Mouse (Mus musculus) hindbrain, embryonic 16.5 days (tissue): ENCODE measurements around the gene Dhx34. TPM values are rescaled to one million over a fixed set of nuclear protein-coding genes. Genes with fewer than 3 reads are reported as not detected.
"Not testable (repeated sequence)": the region's sequence is repeated elsewhere in the genome, so short reads cannot be mapped to it uniquely, and the experiment has no call there.

Experiments used
- ATAC-seq: fragments of 200-750 bp; cut with Nextera tagmentation; 2 replicates; pipeline ENCODE4 v1.8.0; 2017; ENCODE audit warnings: moderate TSS enrichment, moderate library complexity
- H3K27ac ChIP-seq: fragments of 300-500 bp; sonication (generic); 2 replicates; pipeline ENCODE4 v1.5.1; 2014; ENCODE audit warnings: low read depth, mild to moderate bottlenecking, control low read depth, low read length, moderate library complexity
- H3K27me3 ChIP-seq: fragments of 300-500 bp; sonication (generic); replicated peaks from 2 replicates; pipeline ENCODE4 v1.6.1; 2014; ENCODE audit warnings: low read length; ENCODE audit not compliant: control insufficient read depth, insufficient read depth
- H3K36me3 ChIP-seq: fragments of 300-500 bp; sonication (generic); 2 replicates; pipeline ENCODE4 v1.6.1; 2014; ENCODE audit warnings: mild to moderate bottlenecking, low read length, moderate library complexity, mixed read lengths; ENCODE audit not compliant: control insufficient read depth, insufficient read depth
- H3K4me1 ChIP-seq: fragments of 300-500 bp; sonication (generic); 2 replicates; pipeline ENCODE4 v1.6.1; 2014; ENCODE audit warnings: low read depth, low read length; ENCODE audit not compliant: control insufficient read depth, insufficient read depth
- H3K4me2 ChIP-seq: fragments of 300-500 bp; sonication (generic); 2 replicates; pipeline ENCODE4 v1.6.1; 2014; ENCODE audit warnings: mild to moderate bottlenecking, low read length, control low read depth, moderate library complexity
- H3K4me3 ChIP-seq: fragments of 300-500 bp; sonication (generic); 2 replicates; pipeline ENCODE4 v1.5.1; 2014; ENCODE audit warnings: mild to moderate bottlenecking, low read length, control low read depth, moderate library complexity
- H3K9ac ChIP-seq: fragments of 300-500 bp; sonication (generic); 2 replicates; pipeline ENCODE4 v1.6.1; 2014; ENCODE audit warnings: low read depth, mild to moderate bottlenecking, control low read depth, low read length, moderate library complexity
- H3K9me3 ChIP-seq: fragments of 300-500 bp; sonication (generic); 2 replicates; pipeline ENCODE4 v1.6.1; 2014; ENCODE audit warnings: mild to moderate bottlenecking, low read length, moderate library complexity; ENCODE audit not compliant: control insufficient read depth
- WGBS: fragments of 180-500 bp; shearing (Covaris S2); extraction: QIAGEN DNeasy Blood & Tissue Kit; methylation state at CpG from one replicate; pipeline ENCODE4 v1.1.7; 2014; 5-methylcytosine and 5-hydroxymethylcytosine counted together
- polyA plus RNA-seq: library from polyadenylated mRNA; unstranded; fragments of >200 nt; fragmentation: Nextera tagmentation; extraction: Ambion mirVana; gene quantifications from 2 replicates; pipeline ENCODE4 v1.2.1, GENCODE M21; 2015

Gene Dhx34
- polyA plus RNA-seq, 1 experiment from 2014 or later = 9.6 TPM

DNA sequence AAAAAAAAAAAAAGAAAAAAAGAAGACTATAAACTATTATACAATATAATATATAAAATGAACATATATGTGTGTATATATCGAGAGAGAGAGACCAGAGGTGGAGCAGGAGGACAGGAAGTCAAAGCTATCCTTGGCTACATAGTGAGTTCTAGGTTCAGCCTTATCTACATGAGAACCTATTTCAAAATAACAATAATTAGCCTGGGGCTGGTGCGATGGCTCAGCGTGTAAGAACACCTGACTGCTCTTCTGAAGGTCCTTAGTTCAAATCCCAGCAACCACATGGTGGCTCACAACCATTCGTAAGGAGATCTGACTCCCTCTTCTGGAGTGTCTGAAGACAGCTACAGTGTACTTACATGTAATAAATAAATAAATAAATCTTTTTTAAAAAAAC, 34.1 kb upstream of the Dhx34 start:
- H3K27ac ChIP-seq, H3K4me2 ChIP-seq, H3K9me3 ChIP-seq, ATAC-seq, H3K36me3 ChIP-seq, H3K27me3 ChIP-seq, H3K9ac ChIP-seq, H3K4me3 ChIP-seq, H3K4me1 ChIP-seq: not testable (repeated sequence)
- 78% methylated on average over 4 of the region's 4 CpGs for WGBS

GRCm38 (mm10) chr7:16254195-16254594, 32.4 kb upstream of the Dhx34 start:
- WGBS = 66% methylated on average over 4 of the region's 4 CpGs

DNA sequence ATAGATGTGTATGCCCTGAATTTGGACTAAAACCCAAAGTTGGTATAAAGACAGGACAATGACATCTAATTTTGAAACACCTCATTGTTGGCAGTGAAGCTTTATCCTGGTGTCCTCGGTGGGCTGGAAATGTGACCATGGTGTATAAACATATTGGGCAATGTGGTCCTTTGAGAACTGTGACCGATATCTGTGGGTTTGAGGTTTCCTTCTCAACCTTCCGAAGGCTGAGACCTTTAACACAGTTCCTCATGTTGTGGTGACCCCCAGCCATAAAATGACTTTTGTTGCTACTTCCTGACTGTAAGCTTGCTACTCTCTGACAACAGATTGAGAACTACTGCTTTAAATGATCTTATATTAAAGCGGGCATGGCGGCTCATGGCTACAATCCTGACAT, 28.9 kb upstream of the Dhx34 start:
- no peaks in the 10 kb centered on the region for H3K27me3 ChIP-seq
- no peak for ATAC-seq
- H3K4me2 ChIP-seq = no peak overlapping the region
- H3K4me1 ChIP-seq = no peaks in the 10 kb centered on the region
- WGBS = 91% methylated on average over 5 of the region's 5 CpGs
- H3K4me3 ChIP-seq = no peak overlapping the region
- H3K9me3 ChIP-seq = no peaks in the 10 kb centered on the region
- no peak overlapping the region for H3K27ac ChIP-seq
- no peaks in the 10 kb centered on the region for H3K36me3 ChIP-seq
- H3K9ac ChIP-seq = no peak overlapping the region

More at GRCm38 (mm10) chr7:16254195-16254594, 32.4 kb upstream of the Dhx34 start:
- Histone ChIP-seq H3K36me3 (no peaks in the 10 kb centered on the region), H3K4me1 (no peaks in the 10 kb centered on the region), H3K4me2 (no peak overlapping the region), H3K9me3 (no peaks in the 10 kb centered on the region), H3K27ac (no peak overlapping the region), H3K27me3 (no peaks in the 10 kb centered on the region), H3K4me3 (no peak overlapping the region), H3K9ac (no peak overlapping the region)
- no peak for ATAC-seq

- no peak for ATAC-seq
- H3K27ac ChIP-seq = no peak overlapping the region
- H3K9me3 ChIP-seq = no peaks in the 10 kb centered on the region
- no peak overlapping the region for H3K4me3 ChIP-seq
- H3K4me1 ChIP-seq = no peaks in the 10 kb centered on the region
- no peak overlapping the region for H3K9ac ChIP-seq
- no peaks in the 10 kb centered on the region for H3K36me3 ChIP-seq
- H3K4me2 ChIP-seq = no peak overlapping the region
- WGBS = 67% methylated on average over 2 of the region's 4 CpGs
- no peaks in the 10 kb centered on the region for H3K27me3 ChIP-seq
Observed at GRCm38 (mm10) chr7:16245958-16246357, 24.1 kb upstream of the Dhx34 start.

DNA sequence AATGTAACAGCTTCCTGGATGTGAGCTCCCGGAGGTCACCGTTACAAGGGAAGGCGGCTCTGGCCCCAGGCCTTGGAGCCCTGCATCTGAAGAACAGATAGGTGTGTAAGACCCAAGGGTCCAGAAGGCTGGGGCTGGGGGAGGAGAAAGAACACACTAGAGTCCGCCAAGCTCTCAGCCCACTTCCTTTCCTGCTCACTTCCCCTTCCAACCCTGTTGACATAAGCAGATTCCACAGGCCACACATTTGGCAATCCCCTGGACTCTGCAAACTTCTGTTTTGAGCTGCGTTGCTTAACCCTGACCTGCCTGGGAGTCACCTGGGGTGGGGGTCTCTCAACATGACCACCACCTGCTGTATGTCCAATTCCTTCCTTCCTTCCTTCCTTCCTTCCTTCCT, 22.2 kb upstream of the Dhx34 start, which contains the start of gene C5ar2:
TSS of gene C5ar2 (minus strand) at position 88 of the 400 bp plus-strand sequence.
- no peaks in the 10 kb centered on the region for H3K27me3 ChIP-seq
- H3K4me1 ChIP-seq = no peaks in the 10 kb centered on the region
- no peak within 1 kb of the TSS for H3K4me2 ChIP-seq
- H3K27ac ChIP-seq = no peak within 1 kb of the TSS
- no peaks in the 10 kb centered on the region for H3K9me3 ChIP-seq
- H3K36me3 ChIP-seq = no peaks in the 10 kb centered on the region
- no peak within 1 kb of the TSS for H3K4me3 ChIP-seq
- no peak within 1 kb of the TSS for H3K9ac ChIP-seq
- 83% methylated on average over 5 of the region's 5 CpGs for WGBS
- no peak for ATAC-seq

DNA sequence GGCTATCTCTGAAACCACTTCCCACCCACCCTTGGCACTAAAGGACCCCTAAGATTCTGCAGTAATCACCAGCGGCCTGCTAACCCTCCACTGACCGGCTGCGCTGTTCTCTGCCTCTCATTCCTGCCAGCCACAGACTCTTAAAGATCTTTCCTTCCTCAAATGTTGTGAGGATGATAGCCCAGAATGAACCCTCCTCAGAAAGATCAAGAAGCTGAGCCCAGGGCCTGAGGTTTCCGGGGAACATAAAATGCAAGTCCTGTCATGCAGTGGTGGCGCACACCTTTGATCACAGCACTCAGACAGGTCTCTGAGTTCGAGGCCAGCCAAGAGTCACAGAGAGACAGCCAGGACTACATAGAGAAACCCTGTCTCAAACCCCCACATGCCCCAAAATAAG, 20.4 kb upstream of the Dhx34 start:
- Histone ChIP-seq H3K4me2 (no peak overlapping the region), H3K27ac (no peak overlapping the region), H3K36me3 (no peaks in the 10 kb centered on the region), H3K4me3 (no peak overlapping the region), H3K4me1 (no peaks in the 10 kb centered on the region), H3K9ac (no peak overlapping the region), H3K27me3 (no peaks in the 10 kb centered on the region), H3K9me3 (no peaks in the 10 kb centered on the region)
- 86% methylated on average over 6 of the region's 6 CpGs for WGBS
- ATAC-seq = no peak

DNA sequence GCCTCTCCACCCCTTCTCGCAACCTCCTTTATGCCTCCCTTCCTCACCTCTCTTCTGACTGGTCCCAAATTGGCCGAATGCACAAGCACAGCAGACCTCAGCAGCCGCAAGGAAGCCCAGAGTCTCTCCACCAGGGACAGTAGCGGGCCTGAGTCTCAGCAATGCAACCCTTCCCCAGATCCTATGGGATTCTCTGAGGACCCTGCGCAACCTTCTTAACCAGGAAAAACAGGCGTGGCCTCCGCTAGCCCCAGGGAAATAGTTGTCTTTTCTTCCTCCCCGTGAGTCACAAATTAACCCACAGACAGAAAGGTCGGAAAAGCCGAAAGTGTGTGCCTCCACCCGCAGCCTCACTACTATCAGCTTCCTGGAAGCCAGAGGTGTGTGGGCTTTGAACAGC, 19.9 kb upstream of the Dhx34 start:
- H3K27me3 ChIP-seq = no peaks in the 10 kb centered on the region
- 71% methylated on average over 11 of the region's 11 CpGs for WGBS
- H3K9ac ChIP-seq = no peak overlapping the region
- no peaks in the 10 kb centered on the region for H3K9me3 ChIP-seq
- no peaks in the 10 kb centered on the region for H3K4me1 ChIP-seq
- H3K36me3 ChIP-seq = no peaks in the 10 kb centered on the region
- no peak overlapping the region for H3K4me3 ChIP-seq
- no peak overlapping the region for H3K4me2 ChIP-seq
- no peak for ATAC-seq
- H3K27ac ChIP-seq = no peak overlapping the region

DNA sequence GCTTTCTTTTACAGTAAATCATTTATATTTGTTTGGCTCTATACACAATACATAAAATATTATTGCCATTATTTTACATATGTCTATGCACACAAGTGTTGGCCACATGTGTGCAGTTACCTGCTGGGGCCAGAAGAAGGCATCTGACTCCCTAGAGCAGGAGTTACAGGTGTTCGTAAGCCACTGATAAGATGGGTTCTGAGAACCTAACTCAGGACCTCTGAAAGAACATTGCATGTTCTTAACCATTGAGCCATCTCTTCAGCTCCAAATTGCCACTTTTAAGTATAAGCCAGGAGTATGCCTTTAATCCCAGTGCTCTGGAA, 19.1 kb upstream of the Dhx34 start:
- no peaks in the 10 kb centered on the region for H3K27me3 ChIP-seq
- H3K4me3 ChIP-seq = no peak overlapping the region
- no peaks in the 10 kb centered on the region for H3K4me1 ChIP-seq
- no peaks in the 10 kb centered on the region for H3K36me3 ChIP-seq
- no peaks in the 10 kb centered on the region for H3K9me3 ChIP-seq
- no peak for ATAC-seq
- 93% methylated on average over 1 of the region's 1 CpGs for WGBS
- no peak overlapping the region for H3K4me2 ChIP-seq
- no peak overlapping the region for H3K27ac ChIP-seq
- H3K9ac ChIP-seq = no peak overlapping the region

- H3K27ac ChIP-seq = no peak overlapping the region
- WGBS = 76% methylated on average over 7 of the region's 7 CpGs
- H3K4me3 ChIP-seq = no peak overlapping the region
- H3K9ac ChIP-seq = no peak overlapping the region
- H3K4me2 ChIP-seq = no peak overlapping the region
- H3K36me3 ChIP-seq = no peaks in the 10 kb centered on the region
- no peaks in the 10 kb centered on the region for H3K27me3 ChIP-seq
- ATAC-seq = no peak
- H3K9me3 ChIP-seq = no peaks in the 10 kb centered on the region
- H3K4me1 ChIP-seq = no peaks in the 10 kb centered on the region
Observed at GRCm38 (mm10) chr7:16240281-16240977, 18.6 kb upstream of the Dhx34 start.

DNA sequence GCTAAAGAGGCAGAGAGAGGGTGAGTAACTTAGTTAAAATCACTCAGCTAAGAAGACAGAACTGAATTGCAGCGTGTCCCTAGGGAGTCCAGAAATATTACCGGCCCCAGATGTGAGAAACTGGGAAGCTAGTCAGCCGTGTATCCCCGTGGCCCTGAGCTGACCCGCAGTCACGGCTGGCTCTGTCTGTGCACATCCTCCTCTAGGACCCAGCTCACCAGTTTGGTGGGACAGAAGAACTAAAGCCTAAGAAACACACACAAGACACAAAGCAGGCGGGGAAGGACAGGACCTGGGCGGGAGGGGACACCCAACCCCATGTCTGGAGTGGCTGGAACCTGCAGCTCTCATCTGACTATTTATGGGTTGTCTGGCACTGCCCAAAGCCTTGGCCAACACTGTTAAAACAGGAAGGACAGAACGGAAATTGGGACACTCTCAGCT, 17.7 kb upstream of the Dhx34 start:
- ATAC-seq = no peak
- Histone ChIP-seq H3K4me3 (no peak overlapping the region), H3K27ac (no peak overlapping the region), H3K9ac (no peak overlapping the region), H3K36me3 (no peaks in the 10 kb centered on the region), H3K4me2 (no peak overlapping the region), H3K27me3 (no peaks in the 10 kb centered on the region), H3K4me1 (no peaks in the 10 kb centered on the region), H3K9me3 (no peaks in the 10 kb centered on the region)
- WGBS = 61% methylated on average over 9 of the region's 9 CpGs
